Mouse (Mus musculus): Measurements from ENCODE around the gene Grik4. TPM values are rescaled to one million over a fixed set of nuclear protein-coding genes. Genes with fewer than 3 reads are reported as not detected.

Gene Grik4
- total RNA-seq, 4 experiments from 2014 or later = not detected

DNA sequence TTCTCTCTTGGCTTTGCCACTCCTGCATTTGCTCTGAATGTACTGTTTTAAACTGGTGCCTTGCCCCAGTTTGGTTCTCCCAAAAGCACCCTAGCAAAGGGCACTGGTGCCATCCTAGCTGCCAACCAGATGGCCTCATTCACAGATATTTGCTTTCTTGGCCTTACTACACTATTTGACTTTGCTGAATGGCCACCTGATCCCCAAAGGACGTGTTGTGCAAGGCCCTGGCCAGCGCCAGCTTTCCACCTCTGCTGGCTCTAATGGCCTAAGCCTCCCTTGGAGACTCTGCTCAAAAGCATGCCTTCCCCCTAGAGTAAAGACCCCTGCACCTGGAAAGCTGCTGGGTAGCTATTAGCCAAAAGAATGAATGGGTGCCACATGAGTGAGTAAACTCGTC is 194.1 kb downstream of the Grik4 start:
- DNase-seq (ENCODE audit: low spot score) = no peak

DNA sequence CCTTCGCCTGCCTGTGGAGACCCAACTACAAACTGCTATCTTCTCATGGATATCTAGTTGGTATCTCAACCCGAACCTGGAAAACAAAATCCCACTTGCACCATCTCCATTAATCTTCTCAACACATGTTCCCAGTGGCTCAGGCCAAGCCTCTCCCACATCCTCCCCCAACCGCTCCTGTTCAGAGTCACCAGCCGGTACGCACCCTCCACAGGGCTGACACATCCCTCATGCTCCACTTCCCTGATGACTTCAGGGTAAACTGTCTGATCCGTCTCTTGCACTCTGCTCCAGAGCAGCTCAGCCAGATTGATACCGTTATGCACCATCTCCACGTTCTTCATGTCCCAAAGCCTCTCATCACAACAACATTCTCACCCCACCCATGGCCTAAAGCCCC is 198.3 kb downstream of the Grik4 start:
- no peak for DNase-seq (ENCODE audit: low spot score)

DNA sequence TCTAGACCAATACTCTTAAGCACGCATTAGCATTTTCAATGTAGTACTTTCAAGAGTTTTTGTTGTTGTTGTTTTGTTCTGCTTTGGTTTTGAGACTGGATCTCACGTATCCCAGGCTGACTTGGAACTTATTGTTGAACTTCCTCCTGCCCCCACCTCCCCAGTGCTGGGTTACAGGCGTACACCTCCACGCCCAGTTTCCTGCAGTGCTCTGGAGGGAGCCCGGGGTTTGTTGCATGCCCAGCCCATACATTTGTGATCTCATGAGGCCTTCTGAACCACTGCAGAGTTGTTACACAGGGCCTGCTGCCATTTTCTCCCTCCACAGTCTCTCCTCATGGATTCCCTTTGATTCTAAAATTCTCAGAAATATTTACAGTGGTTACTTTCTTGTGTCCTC is 201.9 kb downstream of the Grik4 start:
- no peak for DNase-seq (ENCODE audit: low spot score)

DNA sequence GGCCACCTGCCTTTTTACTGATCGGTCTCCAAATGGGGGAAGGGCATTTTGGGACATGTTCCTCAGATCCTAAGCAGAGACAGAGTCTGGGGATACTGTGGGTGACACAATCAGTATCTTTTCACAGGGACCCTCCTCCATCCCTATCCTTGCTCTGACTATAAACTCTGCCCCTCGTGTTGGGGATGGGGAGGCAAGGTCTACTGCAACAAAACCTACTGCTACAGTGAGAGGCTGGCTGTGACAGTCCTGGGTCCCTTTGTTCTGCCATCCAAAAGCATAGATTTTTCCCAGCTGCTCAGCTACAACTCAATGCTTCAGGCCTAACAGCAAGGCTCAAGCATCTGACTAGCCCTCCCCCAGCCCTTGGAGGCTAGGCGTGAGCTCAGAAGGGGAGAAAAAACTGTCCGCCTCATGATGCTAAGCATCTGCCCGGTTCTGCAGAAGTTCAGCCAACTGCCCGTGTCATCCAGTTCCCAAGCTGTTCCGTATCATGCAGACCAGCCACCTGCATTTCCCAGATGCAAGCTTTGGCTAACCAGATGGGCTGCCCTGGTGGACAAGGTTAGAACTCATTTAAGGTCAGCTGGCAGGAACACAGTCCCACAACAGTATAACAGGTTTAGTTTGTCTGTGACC is 207.5 kb downstream of the Grik4 start:
- peak; percentile 3 for DNase-seq (ENCODE audit: low spot score)

DNA sequence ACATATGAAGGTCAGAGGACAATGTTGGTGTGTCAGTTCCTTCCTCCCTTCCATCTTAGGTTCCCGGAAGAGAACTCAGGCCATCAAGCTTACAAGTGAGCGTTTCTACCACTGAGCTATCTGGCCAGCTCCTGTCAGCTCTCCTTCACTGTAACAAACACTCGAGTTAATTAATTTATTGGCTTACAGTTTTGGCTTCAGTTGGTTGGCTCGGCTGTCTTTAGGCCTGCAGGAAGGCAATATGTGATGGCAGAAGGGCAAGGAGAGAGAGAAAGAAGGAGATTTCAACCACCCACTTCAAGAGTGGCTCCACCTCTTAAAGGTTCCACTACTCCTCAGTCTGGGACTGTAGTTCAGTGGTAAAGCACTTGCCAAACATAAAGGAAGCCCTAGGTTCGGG is 209.2 kb downstream of the Grik4 start:
- no peak for DNase-seq (ENCODE audit: low spot score)

DNA sequence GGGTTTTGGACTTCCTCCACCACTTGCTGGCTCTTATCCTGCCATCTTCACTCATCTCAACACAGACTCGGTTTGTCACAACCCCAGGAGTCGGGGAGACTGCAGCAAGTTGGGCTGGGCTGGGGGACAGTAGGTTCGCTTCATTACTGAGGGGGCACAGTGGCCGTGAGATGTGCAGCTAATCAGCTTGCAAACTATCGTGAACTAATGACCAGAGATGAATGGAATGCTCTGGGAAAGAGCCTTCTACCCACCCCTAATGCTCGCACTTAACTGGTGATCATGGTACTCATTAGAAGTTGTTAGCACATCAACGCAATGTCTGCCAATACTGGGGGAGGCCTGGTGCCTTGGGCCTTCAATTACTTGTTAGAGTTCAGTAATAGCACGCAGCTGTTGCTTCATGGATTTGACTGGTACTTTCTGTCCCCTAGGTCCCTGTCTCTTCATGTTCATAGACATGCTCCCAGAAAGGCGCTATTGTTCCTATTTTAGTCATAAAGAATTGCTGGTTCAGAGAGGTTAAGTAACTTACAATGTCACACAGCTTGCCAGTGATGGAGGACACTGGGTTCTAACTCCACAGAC is 211.5 kb downstream of the Grik4 start:
- no peak for DNase-seq (ENCODE audit: low spot score)

DNA sequence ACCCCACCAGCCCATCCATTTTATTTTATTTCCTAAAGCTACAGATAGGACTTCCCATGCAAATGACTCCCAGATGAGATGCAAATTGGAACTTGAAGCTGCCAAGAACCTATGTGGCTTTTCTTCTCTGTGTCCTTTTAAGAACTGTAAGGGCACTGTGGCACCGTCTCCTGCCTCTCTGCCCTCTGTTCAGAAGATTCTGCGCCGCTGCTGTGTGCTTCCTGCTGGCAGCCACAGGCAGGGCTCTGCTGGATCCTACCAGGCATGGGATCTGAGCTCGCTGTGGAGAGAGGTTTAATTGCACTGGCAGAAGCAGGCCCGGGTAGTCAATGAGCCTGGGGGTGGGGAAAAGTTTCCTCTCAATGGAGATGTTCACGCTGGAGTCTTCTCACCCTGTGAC is 215.8 kb downstream of the Grik4 start:
- DNase-seq (ENCODE audit: low spot score) = no peak

DNA sequence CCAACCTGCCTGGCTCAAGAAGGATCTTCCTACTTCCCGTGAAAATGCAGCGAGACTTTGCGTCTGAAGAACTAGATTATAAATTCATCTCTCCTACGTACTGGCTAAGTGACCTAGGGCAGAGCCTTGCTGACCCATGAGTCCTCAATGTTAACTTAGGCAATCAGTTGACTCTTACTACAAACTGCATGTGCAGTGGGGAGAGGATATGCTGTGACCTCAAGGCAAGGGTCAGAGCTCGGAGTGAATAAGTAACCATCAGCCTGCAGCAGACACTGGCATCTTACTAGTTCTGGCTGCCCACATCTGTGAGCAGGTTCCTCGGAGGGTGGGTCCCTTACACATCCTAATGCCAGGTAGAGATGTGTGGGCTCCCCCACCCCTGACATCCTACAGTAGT is 216.6 kb downstream of the Grik4 start:
- no peak for DNase-seq (ENCODE audit: low spot score)

DNA sequence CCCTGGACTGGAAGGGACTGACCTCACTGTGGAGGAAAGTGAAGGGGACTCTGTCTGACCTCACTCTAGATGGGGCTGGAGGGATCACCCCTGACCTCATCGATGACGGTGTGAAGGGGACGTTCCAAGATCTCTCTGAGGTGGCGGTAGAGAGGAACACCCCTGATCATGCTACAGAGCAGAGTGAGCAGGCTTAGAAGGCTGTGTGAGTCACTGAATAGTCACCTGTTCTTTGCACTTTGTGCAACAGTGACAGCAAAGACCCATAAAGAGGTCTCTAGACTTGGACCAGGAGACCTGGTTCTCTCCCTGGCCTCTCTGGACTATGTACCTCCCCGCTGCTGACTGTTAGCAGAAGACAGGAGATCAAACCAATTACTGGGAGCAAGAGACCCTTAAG is 217.1 kb downstream of the Grik4 start:
- DNase-seq (ENCODE audit: low spot score) = no peak

DNA sequence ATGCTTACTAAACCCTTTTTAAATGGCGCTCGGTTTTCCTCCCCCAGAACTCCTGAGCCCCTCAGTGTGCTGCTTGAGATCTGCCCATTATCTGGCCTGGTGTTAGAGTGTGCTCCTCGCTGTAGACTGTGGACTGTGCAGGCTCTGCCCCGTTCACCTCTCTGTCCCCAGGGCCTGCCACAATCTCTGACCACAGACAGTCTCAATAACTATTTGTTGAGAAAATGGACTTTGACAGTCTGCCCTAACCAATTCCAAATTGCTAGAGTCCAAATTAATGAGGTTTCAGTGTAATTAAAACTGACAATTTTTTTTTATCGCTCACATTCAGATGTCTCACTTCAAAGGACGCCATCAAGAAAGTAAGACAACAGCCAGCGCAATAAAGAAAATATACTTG is 220.2 kb downstream of the Grik4 start:
- DNase-seq (ENCODE audit: low spot score) = no peak

DNA sequence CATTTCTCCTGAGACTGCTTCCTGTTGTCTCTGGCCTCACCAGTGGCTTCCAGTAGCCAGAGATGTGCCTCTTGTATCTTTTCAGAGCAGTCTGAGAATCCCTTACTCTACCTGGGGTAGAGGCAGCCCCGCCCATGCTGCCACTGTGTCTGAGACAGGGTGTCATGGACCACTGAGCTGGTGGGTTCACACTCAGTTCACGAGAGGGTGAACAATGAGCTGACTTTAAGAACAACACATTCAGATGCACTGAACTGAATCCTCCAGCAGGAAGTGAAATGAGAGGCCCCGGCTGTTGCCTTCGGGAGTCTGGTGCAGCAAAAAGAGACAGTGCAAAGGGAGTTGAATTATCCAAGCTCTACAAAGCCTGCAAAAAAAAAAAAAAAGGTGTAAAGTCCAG is 221.8 kb downstream of the Grik4 start:
- DNase-seq (ENCODE audit: low spot score) = no peak

DNA sequence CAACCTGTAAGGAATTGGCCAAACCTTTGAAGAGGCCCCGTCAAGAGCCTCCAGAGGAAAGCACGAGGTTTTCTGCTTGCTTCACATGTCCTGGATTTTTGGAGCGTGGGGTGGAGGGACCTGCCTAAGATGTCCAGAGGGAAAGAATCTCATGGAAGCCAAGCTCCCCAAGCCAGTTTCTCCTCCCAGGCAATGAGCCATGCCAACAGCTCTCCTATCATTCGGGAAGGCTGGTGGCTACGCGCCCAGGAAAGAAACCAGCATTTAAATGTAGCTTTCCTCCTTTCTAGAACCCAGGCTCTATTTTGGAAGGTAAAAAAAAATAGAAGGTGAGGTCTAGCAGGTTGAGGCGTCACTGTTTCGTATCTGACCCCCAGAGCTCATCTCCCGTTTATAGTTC is 222.6 kb downstream of the Grik4 start:
- no peak for DNase-seq (ENCODE audit: low spot score)

DNA sequence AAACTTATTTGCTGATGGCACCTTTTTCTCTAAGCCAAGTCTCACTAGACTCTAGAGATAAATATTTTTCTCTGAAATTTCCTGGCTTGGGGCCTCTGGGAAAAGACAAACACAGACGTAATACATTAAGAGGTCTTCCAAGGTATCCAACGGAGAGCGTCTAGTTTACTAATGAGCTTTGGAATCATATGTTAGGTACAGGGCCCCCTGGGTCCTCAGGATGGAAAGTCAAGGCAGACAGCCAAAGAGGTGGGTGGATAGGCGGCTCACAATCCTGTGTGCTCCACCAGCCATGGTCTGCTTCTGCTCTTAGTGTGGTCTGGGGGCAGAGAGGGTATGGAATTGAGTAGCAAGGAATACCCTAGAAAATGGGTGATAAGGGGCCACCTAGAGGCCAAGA is 223.1 kb downstream of the Grik4 start:
- no peak for DNase-seq (ENCODE audit: low spot score)

DNA sequence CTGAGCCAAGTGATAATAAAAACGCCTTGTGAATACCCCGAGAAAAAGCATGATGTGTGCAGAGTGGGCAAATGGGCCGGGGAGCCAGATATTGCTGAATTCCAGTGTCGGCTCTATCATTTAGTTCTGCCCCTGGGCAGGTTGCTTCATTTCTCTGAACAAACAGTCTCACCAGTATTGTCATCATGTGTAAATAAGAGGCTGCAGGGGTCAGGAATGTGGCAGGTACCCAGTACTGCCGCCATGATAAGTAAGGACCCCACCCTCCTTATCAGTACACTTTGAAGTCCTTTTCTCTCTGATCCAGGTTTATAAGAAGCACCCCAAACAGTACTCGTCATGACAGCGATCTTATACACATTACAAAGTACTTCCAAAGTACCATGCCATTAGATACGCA is 230.4 kb downstream of the Grik4 start:
- no peak for DNase-seq (ENCODE audit: low spot score)

DNA sequence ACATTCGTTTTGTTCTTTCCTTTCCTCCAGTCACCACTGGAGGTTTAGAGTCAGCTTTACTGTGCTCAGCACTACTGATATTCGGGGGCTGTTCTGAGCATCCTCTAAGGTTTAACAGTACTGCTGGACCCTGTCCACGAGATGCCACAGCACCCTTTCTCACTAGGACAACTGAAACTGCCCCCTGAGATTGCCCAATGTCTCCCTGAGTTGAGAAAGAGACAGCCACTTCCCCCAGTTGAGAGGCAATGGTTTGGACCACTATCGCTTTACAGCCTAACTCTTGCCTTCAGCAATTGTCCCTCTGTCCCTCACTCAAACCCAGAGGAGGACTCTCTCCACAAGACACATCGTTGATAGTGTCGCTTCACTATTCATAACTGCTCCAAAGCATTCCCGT is 238.4 kb downstream of the Grik4 start:
- DNase-seq (ENCODE audit: low spot score) = no peak

DNA sequence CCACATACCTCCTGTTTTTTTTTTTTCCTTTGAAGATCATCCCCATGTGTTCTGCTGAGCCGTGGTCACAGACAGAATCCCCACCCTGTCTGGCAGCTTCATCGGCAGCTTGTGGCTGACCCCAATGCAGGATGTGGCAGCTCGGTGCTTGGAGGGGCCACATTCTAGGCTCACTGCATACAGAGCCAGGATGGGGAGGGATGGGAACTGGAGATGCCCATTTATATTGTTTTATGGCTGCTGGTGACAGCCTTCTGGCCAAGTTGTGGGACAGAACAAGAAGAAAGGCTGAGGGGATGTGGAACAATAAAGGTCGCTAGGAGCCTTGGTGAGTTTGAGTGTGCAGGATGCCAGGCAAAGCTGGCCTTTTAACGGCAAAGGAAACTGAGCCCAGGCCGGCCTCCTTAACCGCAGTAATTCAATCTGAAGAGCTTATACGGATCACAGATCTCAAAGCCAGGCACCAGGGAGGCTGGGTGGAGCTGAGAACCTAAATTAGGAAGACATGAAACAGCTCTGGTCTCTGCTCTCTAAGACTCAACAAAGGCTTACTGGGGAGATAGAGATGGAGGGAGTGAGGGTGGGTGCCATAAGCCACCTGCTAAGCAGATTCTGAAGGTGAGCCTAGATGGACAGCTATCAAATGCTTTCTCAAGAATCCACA is 241.0 kb downstream of the Grik4 start:
- DNase-seq (ENCODE audit: low spot score) = no peak

DNA sequence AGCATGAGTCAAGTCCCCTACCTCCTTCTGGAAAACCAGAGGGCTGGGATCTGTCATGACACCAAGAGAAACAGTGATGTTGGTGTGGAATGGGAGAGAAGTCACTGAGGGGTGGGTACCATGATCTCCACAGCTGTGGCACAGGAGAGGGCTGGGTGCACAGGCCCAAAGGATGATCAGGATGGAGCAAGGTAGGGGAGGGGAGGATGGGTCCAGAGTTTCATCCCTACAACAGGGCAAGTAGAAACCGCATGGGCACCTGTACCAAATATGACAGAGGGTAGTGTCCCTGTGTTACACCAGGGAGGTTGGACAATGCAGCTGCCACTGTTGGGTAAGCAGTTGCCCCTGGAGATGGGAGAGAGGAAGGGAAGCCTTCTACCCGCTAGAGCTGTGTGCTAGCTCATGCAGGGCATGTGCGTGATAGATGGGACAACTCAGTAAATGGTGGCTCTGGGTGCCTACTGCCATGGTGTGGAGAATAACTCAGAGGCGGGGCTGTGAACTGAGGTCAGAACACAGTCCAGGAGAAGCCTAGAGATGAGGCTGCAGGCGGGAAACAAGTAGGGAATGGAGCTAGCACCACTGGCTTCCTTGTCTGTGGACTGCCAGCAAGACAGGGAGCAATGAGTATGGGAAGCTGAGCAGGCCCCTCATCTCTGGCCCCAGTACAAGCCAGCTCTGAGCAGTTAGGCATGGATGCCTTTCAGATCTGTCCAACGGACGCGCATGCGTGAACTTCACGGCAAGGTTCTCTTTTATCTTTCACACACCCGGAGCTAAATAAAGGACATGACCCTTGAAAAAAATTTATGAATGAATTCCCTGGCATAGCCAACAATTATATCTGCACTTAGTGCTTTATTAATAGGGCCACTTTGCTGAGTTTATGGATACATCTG is 241.8 kb downstream of the Grik4 start:
- peak; percentile 16 for DNase-seq (ENCODE audit: low spot score)

DNA sequence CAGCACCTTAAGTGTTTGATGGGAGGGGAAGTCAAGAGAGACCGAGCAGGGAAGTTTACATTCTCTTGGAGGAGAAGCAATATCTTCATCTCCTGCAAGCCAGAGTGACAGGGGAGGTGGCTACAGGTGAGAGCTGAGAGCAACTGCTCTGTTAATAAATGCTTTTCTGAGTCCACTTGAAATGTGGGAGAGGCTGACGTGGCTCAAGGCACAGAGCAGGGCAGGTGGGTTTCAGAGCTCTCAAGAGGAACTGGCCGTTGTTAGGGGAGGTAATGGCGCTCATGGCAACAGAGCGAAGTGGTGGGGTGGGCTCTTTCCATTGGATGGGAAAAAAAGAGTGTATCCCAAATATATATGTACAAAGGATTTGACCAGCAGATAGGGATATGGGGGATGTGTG is 242.6 kb downstream of the Grik4 start:
- DNase-seq (ENCODE audit: low spot score) = no peak

DNA sequence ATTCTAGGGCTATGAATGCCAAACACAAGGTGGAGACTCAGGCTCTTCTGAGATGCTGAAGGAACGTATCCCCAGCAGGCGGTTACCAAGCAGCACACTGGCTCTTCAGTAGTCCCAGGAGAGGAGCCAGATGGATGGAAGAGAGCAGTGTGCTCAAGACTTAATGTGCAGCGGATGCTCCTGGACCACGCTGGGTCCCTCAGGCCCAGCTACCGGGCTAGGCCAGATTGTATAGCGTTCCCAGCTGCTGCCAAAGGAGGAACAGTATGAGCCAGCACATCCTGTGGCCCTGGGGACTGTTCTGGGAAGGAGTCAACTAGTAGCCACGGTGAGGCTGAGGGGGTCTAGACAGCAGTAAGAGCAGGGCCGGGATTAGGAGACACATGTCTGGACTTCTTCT is 251.3 kb downstream of the Grik4 start:
- DNase-seq (ENCODE audit: low spot score) = no peak

DNA sequence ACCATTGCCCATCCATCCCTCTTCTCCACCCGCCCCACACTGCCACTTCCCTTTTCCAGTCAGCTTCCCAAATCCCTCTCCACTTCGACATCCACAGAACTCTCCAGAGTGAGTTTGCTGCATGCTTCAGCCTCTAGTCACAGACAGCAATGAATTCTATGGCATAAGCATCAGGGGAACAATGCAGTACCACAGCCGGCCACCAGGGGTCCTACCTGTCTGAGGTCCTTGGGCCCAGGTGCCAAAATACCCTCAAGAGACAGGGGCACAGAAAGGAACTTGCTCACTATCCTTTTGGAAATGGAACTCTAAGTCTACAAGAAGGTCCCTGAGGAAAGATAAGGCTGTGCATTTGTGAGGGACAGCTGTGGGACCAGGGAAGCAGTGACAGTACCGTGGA is 256.1 kb downstream of the Grik4 start:
- peak; percentile 4 for DNase-seq (ENCODE audit: low spot score)

DNA sequence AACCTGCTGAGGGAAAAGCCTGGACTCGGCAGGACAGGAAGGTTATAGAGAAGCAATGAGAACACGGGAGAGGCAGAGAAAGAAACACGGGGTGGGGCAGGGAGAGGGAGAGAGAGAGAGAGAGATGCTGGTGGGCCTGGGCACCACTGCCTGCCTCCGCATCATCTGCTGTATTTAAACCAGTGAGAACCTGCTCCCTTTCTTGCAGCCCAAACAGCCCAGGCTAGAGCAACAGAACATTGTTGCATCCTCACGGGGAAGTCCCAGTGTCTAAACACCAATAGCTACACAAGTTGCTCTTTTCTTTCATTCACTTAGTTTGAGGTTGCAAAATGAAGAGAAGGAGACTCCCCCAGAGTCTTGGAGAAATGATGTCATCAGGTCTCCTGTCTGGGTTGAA is 258.2 kb downstream of the Grik4 start:
- DNase-seq (ENCODE audit: low spot score) = no peak

DNA sequence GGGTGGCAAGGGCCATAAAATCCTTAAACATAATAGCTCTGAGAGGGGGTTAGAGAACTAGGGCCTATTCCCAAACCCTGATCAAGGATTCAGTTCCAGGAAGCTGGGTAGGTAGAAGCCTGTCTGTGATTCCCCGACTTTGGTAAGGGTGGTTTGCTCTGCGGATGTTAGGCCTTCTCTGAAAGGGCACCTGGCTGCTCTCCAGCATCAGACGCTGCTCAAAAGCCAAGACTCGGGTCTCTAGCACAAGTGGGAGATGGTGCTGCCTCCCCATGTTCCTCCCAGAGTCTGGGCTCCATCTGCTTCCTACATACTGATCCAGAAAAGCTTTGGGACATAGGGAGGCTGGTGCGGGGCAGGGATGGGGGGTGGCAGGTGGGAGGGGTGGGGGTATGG is 270.3 kb downstream of the Grik4 start:
- DNase-seq (ENCODE audit: low spot score) = no peak

Measured in heart, adult 8-10 months (tissue).